Mouse (Mus musculus): ENCODE data around the gene Srebf1.

GRCm38 (mm10) chr11:60231951-60232350, 9.6 kb upstream of the Srebf1 start:
- no peak for TF ChIP-seq CTCF (IDR thresholded peaks at IDR 0.05; ENCODE audit: control insufficient read depth, insufficient read depth, low read length)
- no peak for TF ChIP-seq POLR2A (IDR thresholded peaks at IDR 0.05; ENCODE audit: borderline replicate concordance, control insufficient read depth, low read depth, low read length)

Measured in bone marrow, adult 2 months (tissue).